Mouse (Mus musculus): ENCODE data around the gene Cab39l. TPM values are rescaled to one million over a fixed set of nuclear protein-coding genes. Genes with fewer than 3 reads are reported as not detected.

Gene Cab39l
- polyA plus RNA-seq, 1 experiment from 2014 or later = 31.9 TPM

GRCm38 (mm10) chr14:59549106-59549505, 108.3 kb downstream of the Cab39l start:
- H3K4me1 ChIP-seq (ENCODE audit: control insufficient read depth, insufficient read depth, low read depth, low read length) = no peaks in the 10 kb centered on the region
- H3K36me3 ChIP-seq (ENCODE audit: control insufficient read depth, insufficient read depth, low read length) = no peaks in the 10 kb centered on the region
- no peak overlapping the region for H3K4me3 ChIP-seq (ENCODE audit: low read length)
- H3K27me3 ChIP-seq (replicated peaks; ENCODE audit: control insufficient read depth, insufficient read depth, low read length) = no peaks in the 10 kb centered on the region
- H3K4me2 ChIP-seq (ENCODE audit: low read length) = no peak overlapping the region
- 66% methylated on average over 6 of the region's 6 CpGs for WGBS
- no peak overlapping the region for H3K27ac ChIP-seq (ENCODE audit: low read depth, low read length)
- H3K9ac ChIP-seq (ENCODE audit: low read depth, low read length) = no peak overlapping the region
- no peak for ATAC-seq
- no peaks in the 10 kb centered on the region for H3K9me3 ChIP-seq (ENCODE audit: control insufficient read depth, low read length)

DNA sequence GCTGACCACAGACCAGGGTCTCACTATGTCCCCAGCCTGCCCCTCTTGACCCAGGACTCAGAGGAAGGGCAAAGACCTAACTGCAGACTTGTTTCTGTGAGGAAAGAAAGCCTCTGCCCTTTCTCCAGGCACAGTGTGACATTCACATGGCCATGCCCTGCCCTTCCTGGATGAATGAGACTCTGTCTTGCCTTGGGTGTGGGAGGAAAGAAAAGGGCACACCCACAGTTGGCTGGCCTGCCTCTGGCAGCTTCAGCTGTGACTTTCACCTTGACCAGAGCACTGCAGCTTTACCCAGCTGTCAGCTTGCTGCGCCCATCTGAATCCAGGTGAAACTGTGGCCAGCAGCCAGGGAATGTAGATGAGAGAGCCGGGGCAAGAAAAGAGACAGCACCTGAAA, 110.1 kb downstream of the Cab39l start:
- Histone ChIP-seq H3K4me1 (ENCODE audit: control insufficient read depth, insufficient read depth, low read depth, low read length) (no peaks in the 10 kb centered on the region), H3K4me3 (ENCODE audit: low read length) (no peak overlapping the region), H3K9ac (ENCODE audit: low read depth, low read length) (no peak overlapping the region), H3K4me2 (ENCODE audit: low read length) (no peak overlapping the region), H3K9me3 (ENCODE audit: control insufficient read depth, low read length) (no peaks in the 10 kb centered on the region), H3K27me3 (replicated peaks; ENCODE audit: control insufficient read depth, insufficient read depth, low read length) (no peaks in the 10 kb centered on the region), H3K27ac (ENCODE audit: low read depth, low read length) (no peak overlapping the region), H3K36me3 (ENCODE audit: control insufficient read depth, insufficient read depth, low read length) (no peaks in the 10 kb centered on the region)
- WGBS = 87% methylated on average over 2 of the region's 2 CpGs
- ATAC-seq = no peak

GRCm38 (mm10) chr14:59551956-59552355, 111.2 kb downstream of the Cab39l start:
- WGBS = 81% methylated on average over 8 of the region's 8 CpGs
- no peaks in the 10 kb centered on the region for H3K4me1 ChIP-seq (ENCODE audit: control insufficient read depth, insufficient read depth, low read depth, low read length)
- no peaks in the 10 kb centered on the region for H3K27me3 ChIP-seq (replicated peaks; ENCODE audit: control insufficient read depth, insufficient read depth, low read length)
- no peak overlapping the region for H3K4me2 ChIP-seq (ENCODE audit: low read length)
- no peak overlapping the region for H3K4me3 ChIP-seq (ENCODE audit: low read length)
- no peaks in the 10 kb centered on the region for H3K9me3 ChIP-seq (ENCODE audit: control insufficient read depth, low read length)
- no peak for ATAC-seq
- no peaks in the 10 kb centered on the region for H3K36me3 ChIP-seq (ENCODE audit: control insufficient read depth, insufficient read depth, low read length)
- no peak overlapping the region for H3K27ac ChIP-seq (ENCODE audit: low read depth, low read length)
- H3K9ac ChIP-seq (ENCODE audit: low read depth, low read length) = no peak overlapping the region

- ATAC-seq = no peak
- Histone ChIP-seq H3K4me3 (ENCODE audit: low read length) (no peak overlapping the region), H3K27ac (ENCODE audit: low read depth, low read length) (no peak overlapping the region), H3K4me2 (ENCODE audit: low read length) (no peak overlapping the region), H3K4me1 (ENCODE audit: control insufficient read depth, insufficient read depth, low read depth, low read length) (no peaks in the 10 kb centered on the region), H3K9ac (ENCODE audit: low read depth, low read length) (no peak overlapping the region), H3K27me3 (replicated peaks; ENCODE audit: control insufficient read depth, insufficient read depth, low read length) (no peaks in the 10 kb centered on the region), H3K36me3 (ENCODE audit: control insufficient read depth, insufficient read depth, low read length) (no peaks in the 10 kb centered on the region), H3K9me3 (ENCODE audit: control insufficient read depth, low read length) (no peaks in the 10 kb centered on the region)
- 82% methylated on average over 5 of the region's 5 CpGs for WGBS
Observed at GRCm38 (mm10) chr14:59554025-59554424, 113.3 kb downstream of the Cab39l start.

DNA sequence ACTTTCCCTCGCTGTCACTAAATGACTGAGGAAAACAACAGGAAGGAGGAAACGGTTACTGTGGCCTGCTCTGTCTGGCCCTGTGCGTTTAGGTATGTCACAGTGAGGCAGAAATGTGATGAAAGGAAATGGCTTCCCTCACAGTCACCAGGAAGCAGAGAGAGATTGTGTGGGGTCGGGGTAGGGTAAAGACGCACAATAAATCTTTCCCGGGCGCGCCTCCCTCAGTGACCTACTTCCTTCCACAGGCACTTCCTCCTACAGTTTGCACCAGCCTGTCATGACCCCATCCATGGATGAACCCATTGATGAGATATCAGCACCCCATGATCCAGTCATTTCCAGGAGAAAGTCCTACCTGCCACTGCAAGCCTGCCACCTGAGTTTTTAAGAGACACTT, 114.2 kb downstream of the Cab39l start:
- 81% methylated on average over 8 of the region's 8 CpGs for WGBS
- Histone ChIP-seq H3K27me3 (replicated peaks; ENCODE audit: control insufficient read depth, insufficient read depth, low read length) (no peaks in the 10 kb centered on the region), H3K36me3 (ENCODE audit: control insufficient read depth, insufficient read depth, low read length) (no peaks in the 10 kb centered on the region), H3K27ac (ENCODE audit: low read depth, low read length) (no peak overlapping the region), H3K9ac (ENCODE audit: low read depth, low read length) (no peak overlapping the region), H3K9me3 (ENCODE audit: control insufficient read depth, low read length) (no peaks in the 10 kb centered on the region), H3K4me1 (ENCODE audit: control insufficient read depth, insufficient read depth, low read depth, low read length) (no peaks in the 10 kb centered on the region), H3K4me2 (ENCODE audit: low read length) (no peak overlapping the region), H3K4me3 (ENCODE audit: low read length) (no peak overlapping the region)
- no peak for ATAC-seq

GRCm38 (mm10) chr14:59555928-59556531, 115.3 kb downstream of the Cab39l start:
- no peaks in the 10 kb centered on the region for H3K36me3 ChIP-seq (ENCODE audit: control insufficient read depth, insufficient read depth, low read length)
- no peak overlapping the region for H3K27ac ChIP-seq (ENCODE audit: low read depth, low read length)
- 59% methylated on average over 13 of the region's 13 CpGs for WGBS
- H3K4me3 ChIP-seq (ENCODE audit: low read length) = no peak overlapping the region
- ATAC-seq = peak; percentile 76
- H3K4me1 ChIP-seq (ENCODE audit: control insufficient read depth, insufficient read depth, low read depth, low read length) = no peaks in the 10 kb centered on the region
- H3K27me3 ChIP-seq (replicated peaks; ENCODE audit: control insufficient read depth, insufficient read depth, low read length) = no peaks in the 10 kb centered on the region
- H3K4me2 ChIP-seq (ENCODE audit: low read length) = 0 out of 2 replicates have a peak overlapping the region, but pooled peaks have one; percentile 26
- no peaks in the 10 kb centered on the region for H3K9me3 ChIP-seq (ENCODE audit: control insufficient read depth, low read length)
- H3K9ac ChIP-seq (ENCODE audit: low read depth, low read length) = no peak overlapping the region

DNA sequence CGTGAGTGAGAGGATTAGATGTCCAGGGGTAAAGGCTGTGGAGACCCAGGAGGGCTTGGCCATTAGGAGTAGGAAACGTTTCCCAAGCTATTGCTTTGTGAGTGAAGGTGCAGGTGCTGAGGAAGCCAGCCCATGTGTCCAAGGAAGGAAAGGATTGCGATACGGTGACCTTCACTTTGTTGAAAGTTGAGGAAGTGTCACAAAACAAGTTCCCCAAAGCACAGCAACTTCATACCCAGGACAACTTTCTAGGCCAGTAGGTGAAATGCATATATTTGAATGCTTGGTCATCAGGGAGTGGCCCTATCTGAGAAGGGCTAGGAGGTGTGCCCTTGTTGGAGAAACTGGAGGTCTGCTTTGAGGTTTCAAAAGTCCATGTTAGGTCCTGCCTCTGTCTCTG, 116.3 kb downstream of the Cab39l start:
- H3K4me3 ChIP-seq (ENCODE audit: low read length) = no peak overlapping the region
- H3K27ac ChIP-seq (ENCODE audit: low read depth, low read length) = no peak overlapping the region
- no peaks in the 10 kb centered on the region for H3K36me3 ChIP-seq (ENCODE audit: control insufficient read depth, insufficient read depth, low read length)
- H3K9me3 ChIP-seq (ENCODE audit: control insufficient read depth, low read length) = no peaks in the 10 kb centered on the region
- no peak for ATAC-seq
- H3K9ac ChIP-seq (ENCODE audit: low read depth, low read length) = no peak overlapping the region
- WGBS = 74% methylated on average over 4 of the region's 4 CpGs
- no peaks in the 10 kb centered on the region for H3K27me3 ChIP-seq (replicated peaks; ENCODE audit: control insufficient read depth, insufficient read depth, low read length)
- no peaks in the 10 kb centered on the region for H3K4me1 ChIP-seq (ENCODE audit: control insufficient read depth, insufficient read depth, low read depth, low read length)
- H3K4me2 ChIP-seq (ENCODE audit: low read length) = no peak overlapping the region

DNA sequence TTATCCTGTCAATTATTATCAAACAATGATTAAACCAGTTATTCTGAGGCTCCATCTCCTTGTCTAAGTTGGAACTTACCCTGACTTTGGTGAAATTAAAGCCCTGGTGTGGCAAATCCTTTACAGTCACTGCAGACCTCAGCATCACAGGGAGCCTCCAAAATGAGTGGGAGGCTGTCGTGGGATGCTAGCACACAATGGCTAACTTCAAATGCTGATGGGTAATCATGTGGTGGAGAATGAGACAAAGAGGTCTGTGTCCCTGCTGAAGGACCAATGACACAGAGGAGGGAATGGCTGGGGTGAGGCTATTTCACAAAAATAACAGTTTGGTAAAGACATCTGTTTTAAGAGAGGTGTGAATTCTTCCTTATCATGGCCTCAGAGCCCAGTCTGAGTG, 117.1 kb downstream of the Cab39l start:
- Histone ChIP-seq H3K27ac (ENCODE audit: low read depth, low read length) (no peak overlapping the region), H3K9ac (ENCODE audit: low read depth, low read length) (no peak overlapping the region), H3K36me3 (ENCODE audit: control insufficient read depth, insufficient read depth, low read length) (no peaks in the 10 kb centered on the region), H3K4me2 (ENCODE audit: low read length) (no peak overlapping the region), H3K4me3 (ENCODE audit: low read length) (no peak overlapping the region), H3K27me3 (replicated peaks; ENCODE audit: control insufficient read depth, insufficient read depth, low read length) (no peaks in the 10 kb centered on the region), H3K4me1 (ENCODE audit: control insufficient read depth, insufficient read depth, low read depth, low read length) (no peaks in the 10 kb centered on the region), H3K9me3 (ENCODE audit: control insufficient read depth, low read length) (no peaks in the 10 kb centered on the region)
- 26% methylated on average over 1 of the region's 1 CpGs for WGBS
- no peak for ATAC-seq

GRCm38 (mm10) chr14:59566756-59567155, 126.0 kb downstream of the Cab39l start:
- H3K9ac ChIP-seq (ENCODE audit: low read depth, low read length) = no peak overlapping the region
- no peak overlapping the region for H3K27ac ChIP-seq (ENCODE audit: low read depth, low read length)
- peaks cover 18% of the 10 kb centered on the region for H3K36me3 ChIP-seq (ENCODE audit: control insufficient read depth, insufficient read depth, low read length)
- ATAC-seq = no peak
- H3K4me1 ChIP-seq (ENCODE audit: control insufficient read depth, insufficient read depth, low read depth, low read length) = no peaks in the 10 kb centered on the region
- WGBS = 93% methylated on average over 6 of the region's 6 CpGs
- H3K27me3 ChIP-seq (replicated peaks; ENCODE audit: control insufficient read depth, insufficient read depth, low read length) = no peaks in the 10 kb centered on the region
- H3K9me3 ChIP-seq (ENCODE audit: control insufficient read depth, low read length) = no peaks in the 10 kb centered on the region
- no peak overlapping the region for H3K4me2 ChIP-seq (ENCODE audit: low read length)
- no peak overlapping the region for H3K4me3 ChIP-seq (ENCODE audit: low read length)

GRCm38 (mm10) chr14:59576385-59576784, 135.6 kb downstream of the Cab39l start:
- Histone ChIP-seq H3K4me1 (ENCODE audit: control insufficient read depth, insufficient read depth, low read depth, low read length) (no peaks in the 10 kb centered on the region), H3K9me3 (ENCODE audit: control insufficient read depth, low read length) (no peaks in the 10 kb centered on the region), H3K9ac (ENCODE audit: low read depth, low read length) (no peak overlapping the region), H3K27me3 (replicated peaks; ENCODE audit: control insufficient read depth, insufficient read depth, low read length) (no peaks in the 10 kb centered on the region), H3K27ac (ENCODE audit: low read depth, low read length) (no peak overlapping the region), H3K4me2 (ENCODE audit: low read length) (no peak overlapping the region), H3K36me3 (ENCODE audit: control insufficient read depth, insufficient read depth, low read length) (peaks cover 11% of the 10 kb centered on the region; the same call in 1 of the 2 replicates), H3K4me3 (ENCODE audit: low read length) (no peak overlapping the region)
- WGBS = 95% methylated on average over 5 of the region's 5 CpGs
- no peak for ATAC-seq
